Mouse (Mus musculus) heart, embryonic 11.5 days (tissue): ENCODE data around the gene Mcrip2. TPM values are rescaled to one million over a fixed set of nuclear protein-coding genes. Genes with fewer than 3 reads are reported as not detected.

Source experiments
- ATAC-seq: fragments of 200-750 bp; cut with Nextera tagmentation; replicated peaks from 2 replicates; pipeline ENCODE4 v1.8.0; 2017; ENCODE audit warnings: moderate library complexity; ENCODE audit not compliant: insufficient number of reproducible peaks, low FRiP score, low TSS enrichment
- H3K27ac ChIP-seq: fragments of 300-500 bp; sonication (generic); 2 replicates; pipeline ENCODE4 v1.5.1; 2014; ENCODE audit warnings: mild to moderate bottlenecking, low read depth, low read length
- H3K27me3 ChIP-seq: fragments of 300-500 bp; sonication (generic); 2 replicates; pipeline ENCODE4 v1.6.1; 2014; ENCODE audit warnings: mild to moderate bottlenecking, low read length, mixed read lengths; ENCODE audit not compliant: control insufficient read depth, insufficient read depth
- H3K36me3 ChIP-seq: fragments of 300-500 bp; sonication (generic); 2 replicates; pipeline ENCODE4 v1.6.1; 2014; ENCODE audit warnings: mild to moderate bottlenecking, low read length, moderate library complexity, mixed read lengths; ENCODE audit not compliant: control insufficient read depth, insufficient read depth
- H3K4me1 ChIP-seq: fragments of 300-500 bp; sonication (generic); 2 replicates; pipeline ENCODE4 v1.6.1; 2014; ENCODE audit warnings: low read length; ENCODE audit not compliant: control insufficient read depth, insufficient read depth
- H3K4me2 ChIP-seq: fragments of 300-500 bp; sonication (generic); 2 replicates; pipeline ENCODE4 v1.6.1; 2014; ENCODE audit warnings: mild to moderate bottlenecking, moderate library complexity
- H3K4me3 ChIP-seq: fragments of 300-500 bp; sonication (generic); 2 replicates; pipeline ENCODE4 v1.5.1; 2014; ENCODE audit warnings: low read depth, low read length
- H3K9ac ChIP-seq: fragments of 300-500 bp; sonication (generic); 2 replicates; pipeline ENCODE4 v1.6.1; 2014; ENCODE audit warnings: mild to moderate bottlenecking, low read depth, low read length, moderate library complexity
- H3K9me3 ChIP-seq: fragments of 300-500 bp; sonication (generic); replicated peaks from 2 replicates; pipeline ENCODE4 v1.6.1; 2016; ENCODE audit warnings: low read length; ENCODE audit not compliant: control insufficient read depth
- WGBS: fragments of 180-500 bp; shearing (Covaris S2); extraction: QIAGEN DNeasy Blood & Tissue Kit; methylation state at CpG from one replicate; pipeline ENCODE4 v1.1.7; 2014; ENCODE audit not compliant: insufficient replicate concordance; 5-methylcytosine and 5-hydroxymethylcytosine counted together
- polyA plus RNA-seq: library from polyadenylated mRNA; unstranded; fragments of >200 nt; fragmentation: Nextera tagmentation; extraction: Ambion mirVana; gene quantifications from 2 replicates; pipeline ENCODE4 v1.2.1, GENCODE M21; 2014

The Mcrip2 gene
- polyA plus RNA-seq, 1 experiment from 2014 or later = 168 TPM

DNA sequence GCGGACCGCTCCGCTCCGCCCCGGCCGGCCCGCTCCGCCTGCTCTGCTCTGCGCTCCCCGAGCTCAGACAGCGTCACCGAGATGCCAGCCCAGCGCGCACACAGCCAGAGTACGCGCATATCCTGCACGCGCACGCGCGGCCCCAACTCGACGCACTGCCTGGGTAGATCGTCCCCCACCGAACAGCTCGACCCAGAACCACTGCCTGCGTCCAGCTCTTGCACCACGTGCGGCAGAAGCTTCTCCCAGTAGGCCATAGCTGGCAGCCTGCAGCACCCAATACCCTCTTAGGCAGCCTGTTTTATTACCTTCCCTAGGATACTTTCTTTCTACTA is 31.5 kb downstream of the Mcrip2 start, which contains the start of gene Rhbdl1:
Rhbdl1 (minus strand) TSS at position 220 of the 335 bp plus-strand sequence.
- Histone ChIP-seq H3K4me2 (peak within 1 kb of the TSS; percentile 86), H3K36me3 (peaks cover 33% of the 10 kb centered on the region)

DNA sequence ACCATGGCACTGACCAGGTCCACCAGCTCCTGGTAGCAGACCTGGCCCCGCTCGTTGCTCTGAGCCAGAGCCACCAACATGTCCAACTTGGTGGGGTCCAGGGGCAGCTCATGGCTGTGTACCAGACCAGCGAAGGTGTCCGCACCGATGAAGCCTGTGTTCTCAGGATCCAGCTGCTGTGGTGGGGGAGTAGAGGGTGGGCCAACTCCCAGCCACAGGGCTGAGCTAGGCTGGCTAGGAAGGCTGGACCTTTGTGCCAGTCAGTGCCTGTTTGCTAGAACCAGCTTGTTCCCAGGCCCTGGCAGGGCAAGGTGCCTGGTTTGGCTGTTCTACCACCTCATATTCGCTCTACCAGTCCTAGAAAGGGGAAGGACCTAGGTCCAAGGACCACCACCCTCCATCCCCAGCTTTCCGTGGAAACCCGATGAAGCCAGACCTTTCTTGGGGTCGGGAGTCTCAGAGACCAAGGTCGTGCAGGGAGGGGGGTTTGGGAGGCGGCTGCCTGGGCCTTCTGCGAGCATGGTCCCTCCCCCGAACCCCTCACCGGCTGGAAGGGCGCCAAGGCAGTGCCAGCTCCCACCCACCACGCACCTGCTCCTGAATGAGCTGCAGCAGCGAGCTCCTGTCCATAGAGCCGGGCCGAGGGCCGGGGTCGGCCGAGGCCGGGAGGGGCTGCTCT is 32.0 kb downstream of the Mcrip2 start:
- Histone ChIP-seq H3K9ac (peak overlapping the region; percentile 73), H3K4me1 (peaks cover 50% of the 10 kb centered on the region), H3K27me3 (no peaks in the 10 kb centered on the region), H3K27ac (peak overlapping the region; percentile 69), H3K9me3 (no peaks in the 10 kb centered on the region), H3K36me3 (peaks cover 29% of the 10 kb centered on the region), H3K4me3 (peak overlapping the region; percentile 44), H3K4me2 (peak overlapping the region; percentile 86)
- no peak for ATAC-seq
- 23% methylated on average over 23 of the region's 23 CpGs for WGBS

More for the DNA sequence above, 31.5 kb downstream of the Mcrip2 start, which contains the start of gene Rhbdl1:
- H3K9me3 ChIP-seq = no peaks in the 10 kb centered on the region
- 3% methylated on average over 29 of the region's 29 CpGs for WGBS
- H3K27me3 ChIP-seq = no peaks in the 10 kb centered on the region
- peak within 1 kb of the TSS; percentile 69 for H3K27ac ChIP-seq
- ATAC-seq = 0 out of 2 replicates have a peak, but pooled peaks have one; percentile 12
- peaks cover 45% of the 10 kb centered on the region for H3K4me1 ChIP-seq
- H3K4me3 ChIP-seq = peak within 1 kb of the TSS; percentile 44
- peak within 1 kb of the TSS; percentile 73 for H3K9ac ChIP-seq

DNA sequence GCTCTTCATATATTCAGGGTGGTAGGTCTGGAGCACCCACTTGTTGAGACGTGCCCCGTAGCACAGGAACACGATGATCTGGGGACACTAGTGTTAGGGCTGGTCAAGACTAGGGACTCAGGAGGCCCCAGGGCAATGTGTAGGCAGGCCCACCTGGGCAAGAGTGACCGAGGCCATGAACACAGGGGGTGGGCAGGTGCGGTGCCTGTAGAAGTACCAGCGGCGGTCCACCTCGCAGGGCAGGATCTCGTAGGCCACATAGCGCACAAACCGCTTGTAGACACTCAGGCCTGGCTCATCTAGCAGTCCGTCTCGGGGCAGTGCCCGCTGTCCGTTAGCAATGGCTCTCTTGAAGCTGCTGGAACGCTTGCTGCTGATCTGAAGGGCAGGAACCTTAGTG is 32.7 kb downstream of the Mcrip2 start:
- H3K27me3 ChIP-seq = no peaks in the 10 kb centered on the region
- peaks cover 28% of the 10 kb centered on the region for H3K36me3 ChIP-seq
- no peak overlapping the region for H3K4me3 ChIP-seq
- H3K4me2 ChIP-seq = peak overlapping the region; percentile 86
- WGBS = 88% methylated on average over 16 of the region's 16 CpGs
- peaks cover 56% of the 10 kb centered on the region for H3K4me1 ChIP-seq
- H3K9me3 ChIP-seq = no peaks in the 10 kb centered on the region
- H3K9ac ChIP-seq = peak overlapping the region; percentile 73
- H3K27ac ChIP-seq = no peak overlapping the region
- no peak for ATAC-seq

DNA sequence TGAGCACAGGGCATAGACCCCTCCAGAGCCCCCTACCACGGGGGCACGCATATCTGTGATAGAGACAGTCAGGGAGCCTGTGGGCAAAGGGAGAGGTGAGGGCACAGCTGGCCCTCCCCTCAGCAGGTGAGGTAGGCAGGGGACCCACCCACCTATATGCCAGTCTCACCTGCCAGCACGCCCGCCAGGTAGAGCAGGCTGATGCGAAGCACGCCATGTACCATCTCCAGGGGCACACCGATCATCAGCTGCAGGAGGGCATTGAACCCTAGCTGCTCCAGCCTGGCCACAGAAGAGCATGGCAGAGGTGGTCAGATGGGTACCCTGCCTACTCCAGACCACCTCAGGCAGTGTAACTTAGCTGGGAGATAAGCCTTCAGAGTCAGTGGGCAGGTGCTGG is 33.3 kb downstream of the Mcrip2 start:
- Histone ChIP-seq H3K27me3 (no peaks in the 10 kb centered on the region), H3K9me3 (no peaks in the 10 kb centered on the region), H3K36me3 (peaks cover 28% of the 10 kb centered on the region), H3K27ac (no peak overlapping the region), H3K4me3 (peak overlapping the region; percentile 88; the same call in 1 of the 2 replicates), H3K4me2 (peak overlapping the region; percentile 98), H3K9ac (no peak overlapping the region), H3K4me1 (peaks cover 60% of the 10 kb centered on the region)
- 92% methylated on average over 7 of the region's 7 CpGs for WGBS
- ATAC-seq = no peak

GRCm38 (mm10) chr17:25834595-25835222 is 33.9 kb downstream of the Mcrip2 start:
- peak overlapping the region; percentile 92 for H3K9ac ChIP-seq
- peaks cover 66% of the 10 kb centered on the region for H3K4me1 ChIP-seq
- H3K9me3 ChIP-seq = no peaks in the 10 kb centered on the region
- H3K36me3 ChIP-seq = peaks cover 27% of the 10 kb centered on the region
- 90% methylated on average over 12 of the region's 12 CpGs for WGBS
- H3K27me3 ChIP-seq = no peaks in the 10 kb centered on the region
- H3K4me3 ChIP-seq = peak overlapping the region; percentile 88
- no peak for ATAC-seq
- H3K27ac ChIP-seq = peak overlapping the region; percentile 99; the same call in 1 of the 2 replicates
- H3K4me2 ChIP-seq = peak overlapping the region; percentile 98

GRCm38 (mm10) chr17:25833961-25834594 is 34.5 kb downstream of the Mcrip2 start:
- H3K9me3 ChIP-seq = no peaks in the 10 kb centered on the region
- H3K27me3 ChIP-seq = no peaks in the 10 kb centered on the region
- peak overlapping the region; percentile 92 for H3K9ac ChIP-seq
- WGBS = 39% methylated on average over 6 of the region's 6 CpGs
- peaks cover 22% of the 10 kb centered on the region for H3K36me3 ChIP-seq
- H3K4me3 ChIP-seq = peak overlapping the region; percentile 88
- peak overlapping the region; percentile 99 for H3K27ac ChIP-seq
- peak overlapping the region; percentile 98 for H3K4me2 ChIP-seq
- H3K4me1 ChIP-seq = peaks cover 69% of the 10 kb centered on the region
- ATAC-seq = no peak

DNA sequence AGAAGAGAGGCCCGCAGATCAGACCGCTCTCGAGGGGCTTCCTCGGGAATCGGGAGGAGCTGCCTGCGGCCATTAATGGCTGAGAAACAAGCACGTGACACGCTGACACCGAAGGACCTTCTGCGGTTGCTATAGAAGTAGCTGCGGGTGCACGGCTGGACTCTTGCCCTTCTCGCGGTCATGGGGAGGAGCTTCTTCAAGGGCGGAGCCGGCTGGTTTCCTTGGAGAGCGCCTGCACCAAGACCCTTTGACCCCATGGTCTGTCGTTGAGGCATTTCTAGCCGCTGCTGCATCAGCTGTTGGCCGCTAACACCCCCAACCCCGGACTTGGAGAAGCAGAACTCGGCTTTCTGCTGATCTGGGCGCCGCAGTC is 35.3 kb downstream of the Mcrip2 start, which contains the start of gene Stub1:
Stub1 (minus strand) TSS at position 114 of the 373 bp plus-strand sequence.
- Histone ChIP-seq H3K27me3 (no peaks in the 10 kb centered on the region), H3K4me2 (peak within 1 kb of the TSS; percentile 98)

GRCm38 (mm10) chr17:25832436-25833290 is 35.9 kb downstream of the Mcrip2 start:
- peak overlapping the region; percentile 92 for H3K9ac ChIP-seq
- H3K4me1 ChIP-seq = peaks cover 71% of the 10 kb centered on the region
- H3K9me3 ChIP-seq = no peaks in the 10 kb centered on the region
- WGBS = under 1% methylated on average over 61 of the region's 77 CpGs
- peak overlapping the region; percentile 88 for H3K4me3 ChIP-seq
- peaks cover 20% of the 10 kb centered on the region for H3K36me3 ChIP-seq
- peak overlapping the region; percentile 99 for H3K27ac ChIP-seq
- ATAC-seq = peak; percentile 91
- peak overlapping the region; percentile 98 for H3K4me2 ChIP-seq
- no peaks in the 10 kb centered on the region for H3K27me3 ChIP-seq

More for the DNA sequence above, 35.3 kb downstream of the Mcrip2 start, which contains the start of gene Stub1:
- Histone ChIP-seq H3K4me3 (peak within 1 kb of the TSS; percentile 88), H3K9me3 (no peaks in the 10 kb centered on the region), H3K4me1 (peaks cover 73% of the 10 kb centered on the region), H3K9ac (peak within 1 kb of the TSS; percentile 92), H3K27ac (peak within 1 kb of the TSS; percentile 99), H3K36me3 (peaks cover 19% of the 10 kb centered on the region)
- ATAC-seq = peak; percentile 73
- WGBS = under 1% methylated on average over 24 of the region's 24 CpGs
